Mouse (Mus musculus): ENCODE measurements at regions not wholly inside any gene's neighbourhood (a gene's known extent, or its start where the extent isn't known, plus 50 kb on each side); places are given as distances from the start of the nearest gene placed in this dataset.

DNA sequence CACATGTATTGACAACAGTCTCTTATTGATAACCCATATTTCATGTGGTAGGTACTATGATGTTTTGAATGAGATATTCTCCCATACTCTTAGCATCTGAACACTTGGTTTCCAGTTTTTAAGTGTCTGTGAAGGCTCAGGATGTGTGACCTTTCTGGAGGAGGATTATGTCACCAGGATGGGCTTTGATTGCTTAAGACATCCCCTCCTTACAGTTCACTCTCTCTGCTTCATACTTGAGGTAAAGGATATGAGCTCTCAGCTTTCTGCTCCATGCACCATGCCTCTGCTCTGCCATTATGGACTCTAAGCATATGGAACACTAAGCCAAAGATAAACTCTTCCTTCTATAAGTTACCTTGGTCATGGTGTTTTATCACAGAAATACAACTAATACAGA lies 263.8 kb upstream of the Cpeb2 start:
- no peak for TF ChIP-seq POLR2AphosphoS2 (IDR thresholded peaks at IDR 0.05; ENCODE audit: low read depth, low read length)
- no peak for TF ChIP-seq ZKSCAN1 (IDR thresholded peaks at IDR 0.05; ENCODE audit: borderline replicate concordance, low read depth, low read length)
- TF ChIP-seq USF1 (IDR thresholded peaks at IDR 0.05; ENCODE audit: low read depth, low read length) = no peak
- no peak for TF ChIP-seq CTCF (conservative IDR thresholded peaks at IDR 0.05 in 1 of 2, IDR thresholded peaks at IDR 0.05 in 1 of 2; ENCODE audit: low read depth in 2 of 2, low read length in 2 of 2)
- no peak for TF ChIP-seq UBTF (IDR thresholded peaks at IDR 0.05; ENCODE audit: low read depth, low read length)
- TF ChIP-seq POLR2A (IDR thresholded peaks at IDR 0.05; ENCODE audit: low read depth, low read length) = no peak
- no peak for TF ChIP-seq NRF1 (IDR thresholded peaks at IDR 0.05; ENCODE audit: low read depth, low read length)
- no peak for TF ChIP-seq EP300 (IDR thresholded peaks at IDR 0.05; ENCODE audit: low read length)
- TF ChIP-seq KAT2A (IDR thresholded peaks at IDR 0.05; ENCODE audit: insufficient replicate concordance, low read length) = no peak
